Mouse (Mus musculus): ENCODE measurements at regions not wholly inside any gene's neighbourhood (a gene's known extent, or its start where the extent isn't known, plus 50 kb on each side); places are given as distances from the start of the nearest gene placed in this dataset.
A peak's percentile ranks its signal among the peaks of the same experiment; 100 is the strongest.

- no peak for ATAC-seq (ENCODE audit: low TSS enrichment)
Measured at GRCm38 (mm10) chr2:9267675-9268074, 613.4 kb upstream of the 4930412O13Rik start.

- ATAC-seq (ENCODE audit: low TSS enrichment): no peak
Measured at GRCm38 (mm10) chr2:9283441-9283840, 597.6 kb upstream of the 4930412O13Rik start.

GRCm38 (mm10) chr2:9285800-9286199 is 595.3 kb upstream of the 4930412O13Rik start:
- no peak for ATAC-seq (ENCODE audit: low TSS enrichment)

- ATAC-seq (ENCODE audit: low TSS enrichment): no peak
Measured at GRCm38 (mm10) chr2:9287077-9287476, 594.0 kb upstream of the 4930412O13Rik start.

GRCm38 (mm10) chr2:9287623-9288022 is 593.4 kb upstream of the 4930412O13Rik start:
- no peak for ATAC-seq (ENCODE audit: low TSS enrichment)

GRCm38 (mm10) chr2:9331630-9332352 is 549.3 kb upstream of the 4930412O13Rik start:
- ATAC-seq (ENCODE audit: low TSS enrichment): peak; percentile 98

GRCm38 (mm10) chr2:9348982-9349381 is 532.1 kb upstream of the 4930412O13Rik start:
- ATAC-seq (ENCODE audit: low TSS enrichment): no peak

GRCm38 (mm10) chr2:9349994-9350393 is 531.1 kb upstream of the 4930412O13Rik start:
- no peak for ATAC-seq (ENCODE audit: low TSS enrichment)

GRCm38 (mm10) chr2:9352190-9352589 is 528.9 kb upstream of the 4930412O13Rik start:
- ATAC-seq (ENCODE audit: low TSS enrichment): no peak

- ATAC-seq (ENCODE audit: low TSS enrichment): no peak
Measured at GRCm38 (mm10) chr2:9360020-9360419, 521.0 kb upstream of the 4930412O13Rik start.

- ATAC-seq (ENCODE audit: low TSS enrichment): no peak
Measured at GRCm38 (mm10) chr2:9367801-9368584, 513.1 kb upstream of the 4930412O13Rik start.

GRCm38 (mm10) chr2:9369572-9369971 is 511.5 kb upstream of the 4930412O13Rik start:
- no peak for ATAC-seq (ENCODE audit: low TSS enrichment)

- ATAC-seq (ENCODE audit: low TSS enrichment): no peak
Measured at GRCm38 (mm10) chr2:9386566-9386965, 494.5 kb upstream of the 4930412O13Rik start.

- no peak for ATAC-seq (ENCODE audit: low TSS enrichment)
Measured at GRCm38 (mm10) chr2:9388058-9388457, 493.0 kb upstream of the 4930412O13Rik start.

- ATAC-seq (ENCODE audit: low TSS enrichment): no peak
Measured at GRCm38 (mm10) chr2:9395379-9395999, 485.6 kb upstream of the 4930412O13Rik start.

GRCm38 (mm10) chr2:9401461-9401860 is 479.6 kb upstream of the 4930412O13Rik start:
- ATAC-seq (ENCODE audit: low TSS enrichment): no peak

GRCm38 (mm10) chr2:9402281-9402680 is 478.8 kb upstream of the 4930412O13Rik start:
- ATAC-seq (ENCODE audit: low TSS enrichment): no peak

GRCm38 (mm10) chr2:9409075-9409474 is 472.0 kb upstream of the 4930412O13Rik start:
- ATAC-seq (ENCODE audit: low TSS enrichment): no peak

- no peak for ATAC-seq (ENCODE audit: low TSS enrichment)
Measured at GRCm38 (mm10) chr2:9422686-9423085, 458.4 kb upstream of the 4930412O13Rik start.

GRCm38 (mm10) chr2:9423534-9423933 is 457.5 kb upstream of the 4930412O13Rik start:
- no peak for ATAC-seq (ENCODE audit: low TSS enrichment)

- no peak for ATAC-seq (ENCODE audit: low TSS enrichment)
Measured at GRCm38 (mm10) chr2:9433110-9433940, 447.7 kb upstream of the 4930412O13Rik start.
